Mouse (Mus musculus): Measurements from ENCODE around the gene Spin2f. TPM values are rescaled to one million over a fixed set of nuclear protein-coding genes. Genes with fewer than 3 reads are reported as not detected.

The Spin2f gene
- polyA plus RNA-seq (2015; fragmentation: Illumina TruSeq; extraction: RNeasy Lipid Tissue Mini Kit (QIAGEN cat#74804); ENCODE audit: insufficient read depth, low read depth, low replicate concordance), result not detected

DNA sequence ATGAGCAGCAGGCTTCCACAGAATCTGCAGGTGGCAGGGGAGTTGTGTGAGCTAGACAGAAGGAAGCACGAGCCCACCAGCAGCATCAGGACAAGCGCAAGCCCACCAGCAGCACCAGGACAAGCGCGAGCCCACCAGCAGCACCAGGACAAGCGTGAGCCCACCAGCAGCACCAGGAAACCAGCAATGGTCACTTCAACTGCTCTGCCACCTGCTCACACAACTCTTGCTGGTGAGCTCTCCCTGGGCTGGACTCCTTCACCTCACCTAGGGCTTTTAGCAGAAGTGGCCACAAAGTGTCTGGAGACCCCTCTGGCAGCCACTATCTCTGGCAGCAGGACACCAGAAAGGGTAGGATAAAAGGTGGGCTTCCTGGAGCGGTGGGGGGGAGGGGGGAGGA, at the start of gene Spin2f:
Gene Spin2f, plus strand, starts transcription at position 301 of the 400 bp plus-strand sequence.

Other genes starting within 250 kb of the Spin2f start
- not detected for gene Btbd35f29, start 136.2 kb upstream of the Spin2f start, polyA plus RNA-seq (2015; fragmentation: Illumina TruSeq; extraction: RNeasy Lipid Tissue Mini Kit (QIAGEN cat#74804); ENCODE audit: insufficient read depth, low read depth, low replicate concordance)
- gene Btbd35f26, start 82.6 kb downstream of the Spin2f start, polyA plus RNA-seq (2015; fragmentation: Illumina TruSeq; extraction: RNeasy Lipid Tissue Mini Kit (QIAGEN cat#74804); ENCODE audit: insufficient read depth, low read depth, low replicate concordance), result not detected
- not detected for gene Btbd35f19, start 130.0 kb downstream of the Spin2f start, polyA plus RNA-seq (2015; fragmentation: Illumina TruSeq; extraction: RNeasy Lipid Tissue Mini Kit (QIAGEN cat#74804); ENCODE audit: insufficient read depth, low read depth, low replicate concordance)